Mouse (Mus musculus) adrenal gland, adult (tissue): ENCODE data around the gene Fbxl19.

Source experiments
- DNase-seq, 2 experiments: peaks; one replicate each; pipeline ENCODE4 v3.0.0; 2022 to 2023; ENCODE audit warnings: low spot score in 1 of 2; ENCODE audit not compliant: inconsistent age in 2 of 2

Fbxl19 gene

GRCm38 (mm10) chr7:127744366-127745045 is at the start of gene Fbxl19:
Fbxl19 (plus strand) TSS chr7:127744543.
- peak; percentile 78 to 93 for DNase-seq

GRCm38 (mm10) chr7:127698986-127699385 is 45.4 kb upstream of the Fbxl19 start:
- DNase-seq, result peak; percentile 79 to 86

GRCm38 (mm10) chr7:127700712-127701331 is 43.5 kb upstream of the Fbxl19 start:
- peak in 1 of 2 experiments; percentile 57 for DNase-seq

GRCm38 (mm10) chr7:127703561-127704178 is 40.7 kb upstream of the Fbxl19 start:
- peak in 1 of 2 experiments; percentile 56 for DNase-seq

DNA sequence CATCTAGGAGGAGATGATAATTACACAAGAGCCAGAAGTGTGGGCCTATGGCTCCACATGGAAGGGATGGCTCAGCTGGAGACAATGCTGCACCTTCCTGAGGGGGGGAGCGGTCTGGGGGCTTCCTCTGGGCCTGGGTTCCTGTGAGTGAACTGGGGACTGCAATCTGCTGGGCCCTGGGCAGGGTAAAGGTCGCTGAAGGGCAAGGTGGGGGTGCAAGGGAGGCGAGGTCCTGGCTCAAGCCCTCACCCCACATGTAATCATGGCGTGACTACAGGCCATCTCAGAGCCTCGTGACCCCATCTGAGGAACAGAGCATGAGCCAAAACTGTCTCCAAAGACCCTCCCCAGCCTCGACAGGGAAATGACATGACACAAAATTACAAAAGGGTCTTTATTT is 39.7 kb upstream of the Fbxl19 start:
- no peak for DNase-seq

GRCm38 (mm10) chr7:127705706-127706105 is 38.6 kb upstream of the Fbxl19 start:
- no peak for DNase-seq

- peak; percentile 39 to 66 for DNase-seq
These were observed 37.0 kb upstream of the Fbxl19 start for GRCm38 (mm10) chr7:127707045-127707956.

DNA sequence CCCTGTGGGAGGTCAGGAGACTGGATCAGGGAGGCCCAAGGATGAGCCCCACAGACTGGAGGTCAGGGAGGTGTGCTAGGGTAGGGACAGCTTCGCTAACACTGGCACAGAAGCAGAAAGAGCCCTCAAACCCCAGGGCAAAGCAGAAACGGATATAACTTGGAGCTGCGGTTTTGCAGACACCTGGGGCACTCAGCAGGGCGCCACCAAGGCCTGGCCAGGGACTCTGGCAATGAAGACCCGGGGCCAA is 36.5 kb upstream of the Fbxl19 start:
- no peak for DNase-seq

- peak; percentile 95 to 97 for DNase-seq
These were observed 35.9 kb upstream of the Fbxl19 start, which contains the start of gene Bcl7c for GRCm38 (mm10) chr7:127708207-127709078. Bcl7c (minus strand) TSS chr7:127708933.

DNA sequence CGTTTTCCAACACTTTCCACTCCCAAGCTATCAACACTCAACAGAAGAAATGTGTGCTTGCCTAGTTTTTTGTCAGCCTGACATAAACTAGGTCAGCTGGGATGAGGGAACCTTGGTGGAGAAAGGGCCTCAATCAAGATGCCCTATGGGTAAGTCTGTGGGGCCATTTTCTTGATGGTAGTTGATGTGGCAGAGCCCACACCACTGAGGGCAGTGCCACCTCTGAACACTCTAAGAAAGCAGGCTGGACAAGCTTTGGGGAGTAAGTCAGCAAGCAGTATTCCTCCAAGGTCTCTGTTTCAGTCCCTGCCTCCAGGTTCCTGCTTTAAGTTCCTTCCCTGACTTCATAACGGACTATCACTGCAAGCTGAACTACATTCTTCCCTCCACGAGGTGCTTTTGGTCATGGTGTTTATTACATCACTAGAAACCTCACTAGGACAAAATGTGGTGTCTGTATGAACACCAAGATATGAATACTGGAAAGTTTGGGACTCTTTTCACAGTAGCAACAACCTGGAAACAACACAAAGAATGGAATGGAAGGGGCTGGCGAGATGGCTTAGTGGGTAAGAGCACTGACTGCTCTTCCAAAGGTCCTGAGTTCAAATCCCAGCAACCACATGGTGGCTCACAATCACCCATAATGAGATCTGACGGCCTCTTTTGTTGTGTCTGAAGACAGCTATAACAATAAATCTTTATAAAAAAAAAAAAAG is 34.9 kb upstream of the Fbxl19 start:
- no peak for DNase-seq

DNA sequence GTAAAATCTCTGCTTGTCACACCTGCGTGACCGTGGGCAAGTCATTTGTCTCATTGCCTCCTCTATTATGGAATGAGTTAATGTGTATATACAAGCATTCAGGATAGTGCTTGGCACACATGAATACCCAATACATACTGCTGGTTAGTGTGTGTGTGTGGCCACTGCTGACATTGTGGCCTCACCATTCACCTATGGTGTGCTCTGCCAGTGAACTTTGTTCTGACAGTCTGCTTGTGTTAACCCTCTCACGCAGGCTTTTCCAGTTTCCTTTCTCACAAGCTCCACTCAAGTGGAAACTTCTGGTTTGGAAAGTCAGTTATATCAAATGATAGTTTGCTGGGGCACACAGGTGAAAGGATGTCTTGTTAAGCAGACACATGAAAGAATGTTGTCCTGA is 33.3 kb upstream of the Fbxl19 start:
- DNase-seq, result no peak

DNA sequence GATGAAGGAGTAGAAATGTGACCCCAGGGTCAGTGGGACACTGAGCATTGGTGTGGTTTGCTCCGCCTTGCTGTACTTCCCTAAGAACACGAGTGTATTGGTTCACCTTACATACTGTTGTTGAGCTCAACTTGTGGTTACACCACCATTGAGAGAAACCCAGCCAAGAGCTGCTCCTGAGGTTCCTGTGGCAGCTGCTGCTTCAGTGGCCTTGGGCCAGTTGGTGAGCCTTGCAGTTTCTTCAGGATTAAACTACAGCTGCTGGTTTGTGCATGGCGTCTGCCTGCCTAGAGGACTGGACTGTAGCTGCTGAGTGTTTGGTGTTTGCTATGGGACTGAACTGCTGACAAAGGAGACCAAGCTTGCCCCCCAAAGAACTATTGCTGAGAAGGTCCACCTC is 32.9 kb upstream of the Fbxl19 start:
- no peak for DNase-seq

GRCm38 (mm10) chr7:127712461-127713385 is 31.6 kb upstream of the Fbxl19 start, which contains the start of gene Ctf1:
Ctf1 (plus strand) TSS chr7:127712736.
- DNase-seq, result peak; percentile 80 to 90

- no peak for DNase-seq
These were observed 29.5 kb upstream of the Fbxl19 start for GRCm38 (mm10) chr7:127714816-127715215.

DNA sequence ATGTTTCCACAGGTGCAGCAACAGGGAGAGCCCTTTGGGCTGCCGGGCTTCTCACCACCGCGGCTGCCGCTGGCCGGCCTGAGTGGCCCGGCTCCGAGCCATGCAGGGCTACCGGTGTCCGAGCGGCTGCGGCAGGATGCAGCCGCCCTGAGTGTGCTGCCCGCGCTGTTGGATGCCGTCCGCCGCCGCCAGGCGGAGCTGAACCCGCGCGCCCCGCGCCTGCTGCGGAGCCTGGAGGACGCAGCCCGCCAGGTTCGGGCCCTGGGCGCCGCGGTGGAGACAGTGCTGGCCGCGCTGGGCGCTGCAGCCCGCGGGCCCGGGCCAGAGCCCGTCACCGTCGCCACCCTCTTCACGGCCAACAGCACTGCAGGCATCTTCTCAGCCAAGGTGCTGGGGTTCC is 27.4 kb upstream of the Fbxl19 start:
- DNase-seq, result peak; percentile 70 to 87

- no peak for DNase-seq
These were observed 26.0 kb upstream of the Fbxl19 start for GRCm38 (mm10) chr7:127718339-127718738.

DNA sequence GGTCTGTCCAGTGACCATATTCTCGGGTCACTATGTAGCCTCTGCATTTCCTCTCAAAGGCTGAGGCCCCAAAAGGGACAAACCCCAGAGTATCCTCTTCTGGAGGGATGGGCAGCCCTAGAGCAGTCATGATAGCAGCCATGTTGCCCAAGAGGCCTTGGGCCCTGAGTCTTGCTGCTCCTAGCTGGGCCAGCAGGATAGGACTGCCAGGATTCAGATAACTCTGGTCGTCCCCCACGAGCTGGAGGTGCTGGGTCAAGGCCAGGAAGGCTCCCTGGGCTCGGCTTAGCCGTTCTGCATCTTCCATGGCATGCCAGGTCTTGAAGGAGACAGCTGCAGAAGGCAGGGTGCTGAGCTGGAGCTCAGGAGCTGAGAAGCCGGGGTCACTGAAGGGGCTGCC is 25.1 kb upstream of the Fbxl19 start:
- peak; percentile 51 to 68 for DNase-seq

DNA sequence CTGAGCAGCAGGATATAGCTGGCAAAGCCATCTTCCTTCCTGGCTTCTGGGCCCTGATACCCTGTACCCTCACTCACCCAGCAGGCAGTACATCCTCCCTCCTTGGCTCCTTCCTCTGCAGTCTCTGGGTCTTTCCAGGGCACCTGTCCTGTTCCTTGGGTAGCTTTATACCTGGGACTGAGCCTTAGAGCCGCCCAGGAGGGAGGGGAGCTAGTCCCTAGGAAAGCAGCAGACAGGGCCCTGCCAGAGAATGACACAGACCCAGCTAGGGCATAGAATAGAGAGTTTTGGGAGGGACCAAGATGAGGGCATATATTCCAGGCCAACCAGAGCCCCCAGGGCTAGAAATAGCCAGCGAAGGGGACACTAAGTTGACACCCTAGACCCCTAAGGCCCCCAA is 18.9 kb upstream of the Fbxl19 start:
- no peak for DNase-seq

- no peak for DNase-seq
These were observed 18.4 kb upstream of the Fbxl19 start for GRCm38 (mm10) chr7:127725924-127726323.
